Mouse (Mus musculus): ENCODE data around the gene Dusp23.

DNA sequence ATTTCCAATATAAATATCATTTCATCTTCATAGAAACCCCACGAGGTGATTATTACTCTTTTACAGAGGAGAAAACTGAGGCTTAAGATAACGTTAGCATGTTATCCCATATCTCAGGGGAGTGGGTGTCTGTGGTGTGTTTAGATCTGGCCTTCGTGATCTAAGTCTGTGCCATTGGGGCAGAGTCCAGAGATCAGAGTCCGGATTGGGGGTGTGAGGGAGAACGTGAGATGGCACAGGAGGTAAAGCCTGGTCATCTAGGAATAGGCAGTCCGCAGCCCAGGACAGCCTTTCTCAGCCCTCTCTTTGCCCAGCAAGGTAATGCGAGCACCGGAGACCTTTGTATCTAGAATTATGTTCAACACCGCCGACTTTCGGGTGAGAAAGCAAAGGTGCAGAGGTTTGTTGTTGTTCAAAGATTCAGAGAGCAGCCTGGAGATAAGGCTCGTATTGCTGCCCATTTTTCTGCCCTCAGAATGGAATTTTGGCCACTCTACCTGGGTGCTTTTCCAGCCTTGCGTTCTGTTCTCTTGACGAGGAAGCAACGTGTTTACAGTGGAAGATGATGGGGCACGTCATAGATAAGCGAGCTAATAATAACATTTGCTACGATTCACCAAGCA, 19.4 kb upstream of the Dusp23 start:
- TF ChIP-seq CTCF (IDR thresholded peaks at IDR 0.05): no peak
- TF ChIP-seq EP300 (IDR thresholded peaks at IDR 0.05): no peak
